Mouse (Mus musculus) intestine, postnatal 0 days (tissue): ENCODE measurements around the gene Ttc41. TPM values are rescaled to one million over a fixed set of nuclear protein-coding genes. Genes with fewer than 3 reads are reported as not detected.
A peak's percentile ranks its signal among the peaks of the same experiment; 100 is the strongest.

ENCODE experiments used
- ATAC-seq: fragments of 200-750 bp; cut with Nextera tagmentation; 2 replicates; pipeline ENCODE4 v1.8.0; 2017; ENCODE audit warnings: mild to moderate bottlenecking, moderate TSS enrichment, moderate library complexity
- H3K27ac ChIP-seq: fragments of 300-500 bp; sonication (generic); 2 replicates; pipeline ENCODE4 v1.5.1; 2014; ENCODE audit warnings: mild to moderate bottlenecking, low read depth, low read length, moderate library complexity
- H3K27me3 ChIP-seq: fragments of 300-500 bp; sonication (generic); replicated peaks from 2 replicates; pipeline ENCODE4 v1.6.1; 2014; ENCODE audit warnings: low read length, mixed read lengths; ENCODE audit not compliant: control insufficient read depth, insufficient read depth
- H3K36me3 ChIP-seq: fragments of 300-500 bp; sonication (generic); 2 replicates; pipeline ENCODE4 v1.6.1; 2014; ENCODE audit warnings: mild to moderate bottlenecking, moderate library complexity; ENCODE audit not compliant: control insufficient read depth, insufficient read depth
- H3K4me1 ChIP-seq: fragments of 300-500 bp; sonication (generic); replicated peaks from 2 replicates; pipeline ENCODE4 v1.6.1; 2014; ENCODE audit warnings: antibody characterized with exemption, low read length, mixed read lengths; ENCODE audit not compliant: control insufficient read depth, insufficient read depth
- H3K4me2 ChIP-seq: fragments of 300-500 bp; sonication (generic); replicated peaks from 2 replicates; pipeline ENCODE4 v1.6.1; 2014; ENCODE audit warnings: low read depth, mild to moderate bottlenecking, moderate library complexity
- H3K4me3 ChIP-seq: fragments of 300-500 bp; sonication (generic); 2 replicates; pipeline ENCODE4 v1.5.1; 2014; ENCODE audit warnings: low read depth, low read length
- H3K9ac ChIP-seq: fragments of 300-500 bp; sonication (generic); 2 replicates; pipeline ENCODE4 v1.6.1; 2014; ENCODE audit warnings: mild to moderate bottlenecking, low read depth, low read length
- H3K9me3 ChIP-seq: fragments of 300-500 bp; sonication (generic); 2 replicates; pipeline ENCODE4 v1.6.1; 2016; ENCODE audit warnings: mixed run types; ENCODE audit not compliant: control insufficient read depth
- CTCF ChIP-seq: sonication (generic); IDR thresholded peaks from 2 replicates; pipeline ENCODE4 v1.5.1; 2016; ENCODE audit warnings: low read depth, mild to moderate bottlenecking, control low read depth, antibody characterized with exemption, moderate library complexity
- WGBS: fragments of 180-500 bp; shearing (Covaris S2); extraction: QIAGEN DNeasy Blood & Tissue Kit; methylation state at CpG from one replicate; pipeline ENCODE4 v1.1.7; 2014; 5-methylcytosine and 5-hydroxymethylcytosine counted together
- polyA plus RNA-seq: library from polyadenylated mRNA; unstranded; fragments of >200 nt; fragmentation: Nextera tagmentation; extraction: Ambion mirVana; gene quantifications from 2 replicates; pipeline ENCODE4 v1.2.1, GENCODE M21; 2015

Gene Ttc41
- polyA plus RNA-seq, 1 experiment from 2014 or later = 0.59 TPM

DNA sequence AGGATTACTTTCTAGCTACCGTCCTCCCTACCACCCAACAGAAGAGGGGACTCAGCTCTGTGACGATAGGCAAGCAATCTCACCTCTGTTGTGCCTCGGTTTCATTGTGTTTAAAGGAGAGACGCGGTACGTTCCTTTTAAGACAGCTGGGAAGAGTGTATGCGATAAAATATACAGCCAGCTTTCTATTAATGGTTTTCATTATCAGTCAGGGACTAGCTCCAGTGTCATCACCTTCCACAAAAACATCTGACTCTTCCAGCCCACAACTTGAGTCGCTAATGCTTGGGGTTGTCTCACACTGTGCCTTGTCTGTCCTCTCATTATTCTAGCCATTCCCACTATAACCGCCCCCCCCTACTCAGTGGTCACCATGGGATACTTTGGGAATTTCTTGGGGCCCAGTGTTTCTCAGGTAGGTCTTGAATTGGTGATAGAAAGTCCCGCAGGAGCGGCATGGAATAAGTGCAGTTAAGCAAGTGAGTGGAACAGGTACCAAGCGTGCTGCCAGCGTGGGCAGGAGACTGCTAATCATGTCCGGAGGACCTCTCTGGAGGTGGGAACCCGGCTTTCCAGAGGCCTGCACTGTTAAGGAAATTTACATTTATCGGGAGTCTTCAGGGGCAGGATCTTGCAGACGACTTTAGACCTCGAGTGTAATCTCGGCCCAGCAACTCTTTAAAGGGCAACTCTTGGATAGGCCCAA is 72.2 kb downstream of the Ttc41 start:
- 31% methylated on average over 19 of the region's 19 CpGs for WGBS
- H3K4me1 ChIP-seq = 0 out of 2 replicates have a peak, but pooled peaks cover 7% of the 10 kb centered on the region
- no peaks in the 10 kb centered on the region for H3K36me3 ChIP-seq
- peak overlapping the region; percentile 61 for H3K4me3 ChIP-seq
- H3K9me3 ChIP-seq = no peaks in the 10 kb centered on the region
- no peak for TF ChIP-seq CTCF
- H3K27ac ChIP-seq = peak overlapping the region; percentile 15
- peak overlapping the region; percentile 53; the same call in 1 of the 2 replicates for H3K9ac ChIP-seq
- peaks cover 4% of the 10 kb centered on the region; the same call in 1 of the 2 replicates for H3K27me3 ChIP-seq
- no peak for ATAC-seq
- H3K4me2 ChIP-seq = peak overlapping the region; percentile 96

DNA sequence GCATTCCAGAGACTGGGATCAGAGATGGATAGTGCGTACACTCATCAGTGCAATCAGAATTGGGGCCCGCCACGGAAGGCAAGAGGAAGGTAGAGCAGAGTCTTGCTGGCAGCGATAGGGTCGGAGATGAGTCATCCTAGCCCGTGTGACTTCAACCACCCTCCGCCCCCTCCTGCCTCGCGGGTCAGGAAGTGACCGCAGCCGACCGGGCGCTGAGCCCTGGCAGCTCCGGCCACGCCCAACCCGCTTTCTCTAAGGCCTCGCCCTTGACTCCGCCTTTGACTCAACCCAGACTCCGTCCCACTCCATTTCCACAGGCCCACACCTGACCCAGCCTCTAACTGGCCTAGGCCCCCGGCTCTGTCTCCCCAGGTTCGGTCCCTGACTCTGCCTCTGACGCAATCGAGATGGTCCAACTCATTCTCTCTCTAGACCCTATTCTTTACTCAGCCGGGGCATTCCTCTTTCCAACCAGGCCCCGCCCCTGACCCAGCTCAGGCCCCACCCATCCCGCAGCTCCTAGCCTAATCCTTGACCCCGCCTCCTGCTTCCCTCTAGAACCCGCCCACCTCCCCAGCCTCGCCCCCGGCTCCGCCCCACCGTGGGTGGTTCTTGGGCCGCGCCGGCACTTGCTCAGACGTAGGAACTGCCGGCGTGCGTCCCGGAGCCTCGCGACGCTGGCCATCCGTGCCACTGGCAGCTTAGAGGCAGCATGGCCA is 72.9 kb downstream of the Ttc41 start, which contains the start of gene Nt5dc3:
Nt5dc3 (plus strand) TSS at position 608 of the 719 bp plus-strand sequence.
- WGBS = 1% methylated on average over 44 of the region's 44 CpGs
- TF ChIP-seq CTCF = no peak
- Histone ChIP-seq H3K36me3 (no peaks in the 10 kb centered on the region), H3K9me3 (no peaks in the 10 kb centered on the region), H3K4me2 (peak within 1 kb of the TSS; percentile 96), H3K27me3 (peaks cover 3% of the 10 kb centered on the region; the same call in 1 of the 2 replicates), H3K27ac (peak within 1 kb of the TSS; percentile 15), H3K4me1 (0 out of 2 replicates have a peak, but pooled peaks cover 7% of the 10 kb centered on the region), H3K4me3 (peak within 1 kb of the TSS; percentile 61), H3K9ac (peak within 1 kb of the TSS; percentile 53)
- ATAC-seq = peak; percentile 97

DNA sequence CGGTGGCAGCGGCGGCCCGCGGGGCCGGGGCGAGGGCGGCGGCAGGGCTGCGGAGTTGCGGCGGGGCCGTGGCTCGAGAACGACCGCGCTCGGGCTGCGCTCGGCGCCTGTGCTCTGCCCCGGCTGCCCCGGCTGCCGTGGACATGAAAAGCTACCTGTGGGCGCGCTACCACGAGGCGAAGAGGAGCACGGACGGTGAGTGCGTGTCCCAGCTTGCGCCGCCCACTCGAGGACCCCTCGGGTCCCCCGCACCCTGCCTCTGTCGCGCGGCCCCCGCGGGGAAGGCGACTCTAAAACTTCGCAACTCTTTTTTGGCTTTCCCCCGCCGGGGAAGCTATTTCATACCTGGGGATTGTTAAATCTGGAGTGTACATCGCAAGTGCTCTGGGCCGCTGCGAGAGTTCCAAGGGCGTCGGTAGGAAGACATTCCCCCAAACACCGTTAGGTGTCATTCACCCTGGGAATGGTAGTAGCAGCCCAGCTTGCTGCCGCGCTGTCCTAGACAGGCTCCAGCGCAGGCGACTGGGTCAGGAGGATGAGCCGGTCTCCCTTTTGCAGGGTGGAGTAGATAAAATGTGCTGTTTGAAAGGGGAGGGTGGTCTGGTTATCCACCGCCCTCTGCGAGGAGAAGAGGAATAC is 73.6 kb downstream of the Ttc41 start:
- H3K4me3 ChIP-seq = peak overlapping the region; percentile 61

DNA sequence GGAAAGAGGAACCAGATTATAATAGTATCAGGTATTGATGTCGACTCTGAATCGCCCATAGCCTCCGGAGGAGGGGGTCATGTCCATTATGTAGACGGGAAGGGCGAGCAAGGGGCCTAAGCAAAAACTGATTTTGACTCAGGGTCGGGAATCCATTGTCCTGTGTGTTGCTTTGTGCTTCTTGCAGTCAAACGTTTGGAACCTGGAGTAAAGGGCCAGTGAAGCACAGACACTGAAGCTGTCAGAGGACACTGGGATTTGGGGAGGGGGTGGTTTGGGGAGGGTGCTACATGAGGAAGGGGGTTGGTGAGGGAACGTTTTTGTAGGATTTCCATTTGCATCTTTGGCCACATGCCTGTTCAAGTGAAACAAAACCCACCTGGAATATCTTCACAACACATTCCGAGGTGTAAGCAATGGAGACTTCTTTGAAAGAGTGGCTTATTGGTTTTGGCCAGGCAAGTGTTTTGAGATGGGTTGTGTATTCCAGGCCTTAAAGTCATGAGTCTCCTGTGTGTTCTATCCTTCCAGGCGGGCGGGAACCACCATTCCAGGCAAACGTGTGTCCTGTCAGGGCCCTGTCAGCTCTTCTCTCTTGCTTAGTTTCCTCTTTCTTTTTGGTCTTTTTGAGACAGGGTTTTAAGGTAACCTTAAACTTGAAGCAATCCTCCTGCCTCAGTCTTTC is 74.3 kb downstream of the Ttc41 start:
- Histone ChIP-seq H3K4me3 (peak overlapping the region; percentile 61), H3K36me3 (no peaks in the 10 kb centered on the region), H3K4me1 (0 out of 2 replicates have a peak, but pooled peaks cover 7% of the 10 kb centered on the region), H3K27me3 (peaks cover 3% of the 10 kb centered on the region; the same call in 1 of the 2 replicates), H3K27ac (no peak overlapping the region), H3K4me2 (peak overlapping the region; percentile 96), H3K9ac (peak overlapping the region; percentile 53; the same call in 1 of the 2 replicates), H3K9me3 (no peaks in the 10 kb centered on the region)
- no peak for TF ChIP-seq CTCF
- 28% methylated on average over 12 of the region's 12 CpGs for WGBS
- no peak for ATAC-seq

More for the DNA sequence above, 73.6 kb downstream of the Ttc41 start:
- 0 out of 2 replicates have a peak overlapping the region, but pooled peaks have one; percentile 15 for H3K27ac ChIP-seq
- TF ChIP-seq CTCF = no peak
- peak overlapping the region; percentile 53 for H3K9ac ChIP-seq
- H3K27me3 ChIP-seq = peaks cover 3% of the 10 kb centered on the region; the same call in 1 of the 2 replicates
- H3K4me2 ChIP-seq = peak overlapping the region; percentile 96
- under 1% methylated on average over 56 of the region's 58 CpGs for WGBS
- H3K4me1 ChIP-seq = 0 out of 2 replicates have a peak, but pooled peaks cover 7% of the 10 kb centered on the region
- no peak for ATAC-seq
- H3K9me3 ChIP-seq = no peaks in the 10 kb centered on the region
- no peaks in the 10 kb centered on the region for H3K36me3 ChIP-seq

DNA sequence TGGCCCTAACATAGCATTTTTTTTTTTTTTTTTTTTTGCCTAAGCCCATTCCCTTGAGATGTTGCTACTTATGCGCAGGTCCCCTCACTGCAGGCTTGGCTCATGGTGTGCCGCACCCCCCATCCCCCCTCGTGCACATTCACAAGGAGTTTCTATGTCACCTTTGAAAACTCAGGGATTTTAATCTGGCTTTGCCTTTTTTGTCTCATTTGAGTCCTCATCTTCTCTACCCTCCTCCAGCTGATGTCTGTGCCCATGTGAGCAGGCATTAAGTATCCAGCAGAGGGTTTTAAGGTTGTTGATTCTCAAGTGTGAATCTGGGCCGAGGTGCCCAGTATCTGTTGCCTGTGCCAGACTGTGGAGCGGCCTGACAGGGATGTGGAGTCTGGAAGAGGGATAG is 76.0 kb downstream of the Ttc41 start:
- Histone ChIP-seq H3K4me2 (no peak overlapping the region), H3K9ac (no peak overlapping the region), H3K27ac (no peak overlapping the region), H3K4me1 (0 out of 2 replicates have a peak, but pooled peaks cover 7% of the 10 kb centered on the region), H3K4me3 (no peak overlapping the region), H3K36me3 (no peaks in the 10 kb centered on the region), H3K27me3 (no peaks in the 10 kb centered on the region), H3K9me3 (no peaks in the 10 kb centered on the region)
- ATAC-seq = no peak
- TF ChIP-seq CTCF = no peak
- 59% methylated on average over 5 of the region's 5 CpGs for WGBS
